Mouse (Mus musculus) monocyte, adult 59 days (primary cell): ENCODE data around the gene Tnrc6a. TPM values are rescaled to one million over a fixed set of nuclear protein-coding genes. Genes with fewer than 3 reads are reported as not detected.

ENCODE experiments used
- total RNA-seq, 2 experiments: library from RNA; stranded (reverse); gene quantifications; one replicate each; pipeline ENCODE4 v1.2.4; 2023

The Tnrc6a gene
- 10 to 100 TPM; 56.1 to 72.1 TPM for total RNA-seq

DNA sequence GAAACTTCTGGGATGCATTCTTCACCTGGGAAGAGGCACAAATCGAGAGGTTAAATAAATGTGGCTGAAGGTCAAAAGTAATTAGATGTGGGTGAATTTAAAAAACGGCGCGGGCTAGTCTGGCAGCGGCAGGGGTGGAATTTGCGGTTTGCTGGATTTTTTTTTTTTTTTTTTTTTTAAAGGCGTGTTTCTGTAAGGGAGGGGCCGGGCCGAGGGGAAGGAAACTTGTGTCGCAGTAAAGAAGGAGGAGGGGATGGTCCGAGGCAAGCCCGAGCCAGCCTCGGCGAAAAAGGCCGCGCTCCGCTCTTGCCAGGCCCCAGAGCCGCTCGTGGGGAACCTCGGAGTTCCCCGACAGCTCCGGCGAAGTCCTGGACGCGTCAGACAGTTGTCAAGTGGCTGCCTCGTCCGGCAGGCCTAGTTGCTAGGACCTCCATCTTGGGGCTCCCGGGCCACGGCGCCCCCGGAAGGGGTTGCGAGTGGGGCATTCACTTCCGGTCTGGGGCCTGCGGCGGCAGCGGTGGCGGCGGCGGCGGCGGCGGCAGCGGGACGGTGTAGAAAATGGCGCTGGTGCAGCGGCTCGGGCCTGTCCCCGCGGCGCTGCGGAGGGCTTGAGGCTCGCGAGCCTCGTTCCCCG, at the start of gene Tnrc6a:
Tnrc6a (plus strand) TSS at position 221 of the 634 bp plus-strand sequence.

DNA sequence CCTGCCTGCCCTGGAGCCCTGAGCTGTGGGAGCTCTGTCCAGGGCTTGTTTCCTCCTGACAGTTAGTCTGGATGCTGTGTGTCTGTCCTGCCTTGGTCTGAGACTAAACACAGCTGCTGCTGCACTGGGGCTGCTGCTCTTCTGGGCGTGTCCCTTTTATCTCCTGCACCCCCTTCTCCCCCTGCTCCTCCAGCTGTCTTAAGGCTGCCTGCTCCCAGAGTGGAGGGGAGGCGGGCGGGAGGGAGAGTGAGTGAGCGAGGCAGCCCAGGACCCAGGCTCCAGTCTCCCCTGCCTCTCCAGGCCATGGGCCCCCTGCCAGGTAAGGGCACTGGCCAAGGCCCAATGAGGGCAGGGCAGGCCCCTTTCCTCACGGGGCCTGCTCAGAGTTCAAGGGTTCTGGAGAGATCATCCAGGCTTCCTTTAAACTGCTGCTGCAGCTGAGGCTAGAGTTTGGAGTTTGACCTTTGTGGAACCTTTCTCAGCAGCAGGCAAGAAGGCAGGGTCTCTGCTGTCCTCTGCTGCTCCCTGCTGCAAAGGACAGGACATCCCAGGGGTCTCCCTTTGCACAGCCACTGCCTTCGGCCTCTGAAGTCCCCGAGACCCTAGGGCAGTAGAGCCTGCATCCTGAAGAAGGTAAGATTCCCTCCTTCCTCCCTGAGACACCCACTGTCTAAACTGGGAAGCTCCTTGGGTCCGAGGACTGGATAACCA, 90.8 kb downstream of the Tnrc6a start, which contains the start of gene Slc5a11:
Slc5a11 (plus strand) TSS at position 416 of the 711 bp plus-strand sequence.

Other genes with a start within 250 kb of the Tnrc6a start
- 10 to 100 TPM; 62.8 to 70.7 TPM for gene Rbbp6, start 158.2 kb upstream of the Tnrc6a start, total RNA-seq
- gene Slc5a11, start 90.9 kb downstream of the Tnrc6a start, total RNA-seq: 1 to 10 TPM; 4.0 to 8.5 TPM
- 10 to 100 TPM; 15.2 to 16.7 TPM for gene Lcmt1, start 245.9 kb downstream of the Tnrc6a start, total RNA-seq
- gene Arhgap17, start 246.0 kb downstream of the Tnrc6a start, total RNA-seq: 100 to 1,000 TPM; 192 to 209 TPM